Mouse (Mus musculus) limb, embryonic 11.5 days (tissue): ENCODE results near the gene Cnot4. TPM values are rescaled to one million over a fixed set of nuclear protein-coding genes. Genes with fewer than 3 reads are reported as not detected.

Experiments used
- ATAC-seq: fragments of 200-750 bp; cut with Nextera tagmentation; 2 replicates; pipeline ENCODE4 v1.8.0; 2017; ENCODE audit warnings: low read depth; ENCODE audit not compliant: insufficient number of reproducible peaks, low FRiP score, low TSS enrichment
- DNase-seq: peaks from one replicate; pipeline ENCODE4 v3.0.0-alpha.2; 2015; ENCODE audit warnings: low spot score
- H3K27ac ChIP-seq: fragments of 300-500 bp; sonication (generic); replicated peaks from 2 replicates; pipeline ENCODE4 v1.5.1; 2014; ENCODE audit warnings: low read depth, mild to moderate bottlenecking, low read length
- H3K27me3 ChIP-seq: fragments of 300-500 bp; sonication (generic); 2 replicates; pipeline ENCODE4 v1.6.1; 2014; ENCODE audit warnings: mild to moderate bottlenecking, low read length, mixed read lengths; ENCODE audit not compliant: control insufficient read depth, insufficient read depth
- H3K36me3 ChIP-seq: fragments of 300-500 bp; sonication (generic); 2 replicates; pipeline ENCODE4 v1.6.1; 2014; ENCODE audit warnings: mild to moderate bottlenecking, low read length, moderate library complexity, mixed read lengths; ENCODE audit not compliant: control insufficient read depth, insufficient read depth
- H3K4me1 ChIP-seq: fragments of 300-500 bp; sonication (generic); 2 replicates; pipeline ENCODE4 v1.6.1; 2014; ENCODE audit warnings: low read length, mixed read lengths; ENCODE audit not compliant: control insufficient read depth, insufficient read depth
- H3K4me2 ChIP-seq: fragments of 300-500 bp; sonication (generic); 2 replicates; pipeline ENCODE4 v1.6.1; 2014; ENCODE audit warnings: low read depth, mild to moderate bottlenecking, moderate library complexity; ENCODE audit not compliant: severe bottlenecking
- H3K4me3 ChIP-seq: fragments of 300-500 bp; sonication (generic); 2 replicates; pipeline ENCODE4 v1.5.1; 2014; ENCODE audit warnings: low read depth, low read length
- H3K9ac ChIP-seq: fragments of 300-500 bp; sonication (generic); 2 replicates; pipeline ENCODE4 v1.6.1; 2014; ENCODE audit warnings: mild to moderate bottlenecking, low read length
- H3K9me3 ChIP-seq: fragments of 300-500 bp; sonication (generic); 2 replicates; pipeline ENCODE4 v1.6.1; 2016; ENCODE audit warnings: low read length; ENCODE audit not compliant: control insufficient read depth
- WGBS: fragments of 180-500 bp; shearing (Covaris S2); extraction: QIAGEN DNeasy Blood & Tissue Kit; methylation state at CpG from one replicate; pipeline ENCODE4 v1.1.7; 2014; 5-methylcytosine and 5-hydroxymethylcytosine counted together
- polyA plus RNA-seq: library from polyadenylated mRNA; unstranded; fragments of >200 nt; fragmentation: Nextera tagmentation; extraction: Ambion mirVana; gene quantifications from 2 replicates; pipeline ENCODE4 v1.2.1, GENCODE M21; 2014

The Cnot4 gene
- polyA plus RNA-seq, 1 experiment from 2014 or later = 35.7 TPM

DNA sequence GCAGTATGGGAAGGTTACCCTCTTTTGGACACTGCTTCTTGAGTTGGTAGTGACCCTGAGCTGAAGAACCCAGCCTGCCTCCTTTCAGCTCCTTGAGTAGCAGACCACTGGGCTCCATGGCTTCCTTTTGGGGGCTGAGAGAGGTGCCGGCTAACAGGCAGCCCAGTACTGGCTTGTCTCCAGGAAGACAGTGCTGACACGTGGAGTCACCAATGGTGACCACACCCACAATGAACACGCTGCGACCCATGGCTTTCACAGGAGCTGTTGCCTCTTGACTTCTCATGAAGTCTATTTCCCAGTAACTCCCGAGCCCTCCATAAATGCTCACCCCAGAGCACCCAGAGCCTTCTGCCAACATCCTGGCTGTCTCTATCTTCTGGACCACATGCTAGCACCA, 138.8 kb downstream of the Cnot4 start:
- Histone ChIP-seq H3K4me3 (no peak overlapping the region), H3K4me1 (no peaks in the 10 kb centered on the region), H3K27me3 (no peaks in the 10 kb centered on the region), H3K27ac (no peak overlapping the region), H3K9me3 (no peaks in the 10 kb centered on the region), H3K36me3 (no peaks in the 10 kb centered on the region), H3K9ac (no peak overlapping the region), H3K4me2 (peak overlapping the region; percentile 39; the same call in 1 of the 2 replicates)
- WGBS = 80% methylated on average over 5 of the region's 5 CpGs
- no peak for ATAC-seq
- DNase-seq = no peak

DNA sequence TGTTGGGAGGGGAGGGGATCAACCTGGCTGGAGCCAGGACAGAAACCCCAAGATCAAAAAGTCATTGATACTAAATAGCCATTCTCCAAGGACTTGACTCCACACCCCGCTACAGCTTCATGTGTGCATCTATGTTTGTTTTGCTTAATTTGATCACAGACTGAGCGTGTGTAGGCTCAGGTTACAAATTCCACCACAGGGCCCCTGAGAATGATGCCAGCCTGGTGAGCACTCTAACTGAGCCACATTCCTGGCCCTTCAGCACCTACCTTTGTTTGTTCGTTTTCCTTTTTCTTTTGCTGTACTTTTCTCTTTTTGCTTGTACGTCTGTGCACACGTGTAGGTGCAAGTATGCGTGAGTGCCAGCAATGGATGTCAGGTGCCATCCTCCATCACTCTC, 144.3 kb downstream of the Cnot4 start:
- DNase-seq = no peak
- Histone ChIP-seq H3K4me2 (no peak overlapping the region), H3K36me3 (no peaks in the 10 kb centered on the region), H3K4me3 (no peak overlapping the region), H3K9me3 (no peaks in the 10 kb centered on the region), H3K27me3 (no peaks in the 10 kb centered on the region), H3K9ac (no peak overlapping the region), H3K27ac (no peak overlapping the region), H3K4me1 (peaks cover 11% of the 10 kb centered on the region)
- WGBS = 66% methylated on average over 6 of the region's 6 CpGs
- no peak; the same call in 1 of the 2 replicates for ATAC-seq

DNA sequence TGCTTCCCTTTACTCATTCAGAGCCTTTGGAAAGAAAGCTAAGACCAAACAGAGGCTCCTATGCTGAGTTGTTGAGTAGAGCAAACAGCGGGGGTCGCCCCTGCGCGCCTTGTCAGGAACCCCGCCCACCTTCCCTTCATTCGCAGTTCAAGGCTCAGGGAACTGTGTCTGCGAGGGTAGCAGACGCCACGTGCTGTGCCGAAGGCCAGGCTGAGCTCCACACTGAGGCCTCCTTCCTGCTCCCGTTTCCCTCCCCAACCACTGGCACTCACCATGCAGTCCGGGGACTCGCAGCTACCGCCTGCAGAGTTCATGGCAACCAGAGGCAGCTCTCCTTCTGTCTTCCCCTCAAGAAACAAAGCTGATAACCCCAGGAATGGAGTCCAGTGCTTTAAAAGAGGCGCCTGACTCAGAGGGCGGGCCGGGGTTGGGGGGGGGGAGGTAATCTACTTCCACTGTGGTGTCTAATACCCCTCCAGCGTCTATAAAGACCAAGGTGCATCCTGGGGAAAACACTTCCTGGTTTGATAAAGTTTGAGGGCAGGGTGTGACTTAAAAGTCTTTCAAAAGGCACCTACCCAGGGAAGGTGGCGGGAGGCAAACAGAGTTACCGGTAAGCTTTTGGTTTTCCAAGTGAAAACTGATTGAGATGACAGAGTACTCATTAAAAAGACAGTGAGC, 145.3 kb downstream of the Cnot4 start, which contains the start of gene Slc23a4:
Gene Slc23a4, minus strand, starts transcription at position 324 of the 681 bp plus-strand sequence.
- no peak within 1 kb of the TSS for H3K4me3 ChIP-seq
- no peaks in the 10 kb centered on the region for H3K27me3 ChIP-seq
- no peak within 1 kb of the TSS for H3K4me2 ChIP-seq
- H3K36me3 ChIP-seq = no peaks in the 10 kb centered on the region
- H3K27ac ChIP-seq = no peak within 1 kb of the TSS
- H3K9me3 ChIP-seq = no peaks in the 10 kb centered on the region
- peak; percentile 53 for DNase-seq
- 12% methylated on average over 20 of the region's 20 CpGs for WGBS
- H3K9ac ChIP-seq = no peak within 1 kb of the TSS
- H3K4me1 ChIP-seq = peaks cover 11% of the 10 kb centered on the region
- ATAC-seq = 0 out of 2 replicates have a peak, but pooled peaks have one; percentile 35

DNA sequence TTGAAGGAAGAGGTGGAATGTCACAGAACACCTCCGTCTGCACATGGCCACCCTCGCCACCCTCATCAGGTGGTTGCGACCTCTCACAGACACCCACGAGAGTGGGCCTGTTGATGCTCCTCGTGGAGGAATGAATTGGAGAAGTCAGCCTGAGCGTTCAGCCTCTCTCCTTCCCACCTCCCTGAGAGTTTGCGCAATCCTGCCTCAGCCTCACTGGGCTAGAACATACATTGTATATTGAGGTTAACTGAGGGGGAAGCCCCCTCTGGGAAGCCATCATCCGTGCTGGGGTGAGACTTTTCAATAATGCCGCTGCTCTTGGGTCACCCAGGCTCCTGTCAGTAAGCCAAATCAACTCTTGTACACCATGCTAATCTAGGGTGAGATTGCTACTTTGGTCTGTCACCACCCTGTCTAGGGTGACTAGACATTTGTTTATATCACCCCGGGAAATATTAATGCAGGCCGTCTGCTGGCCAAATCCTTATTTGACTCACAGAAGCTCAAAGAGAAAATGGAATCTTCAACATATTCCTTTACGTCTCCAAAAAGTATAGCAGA, 146.4 kb downstream of the Cnot4 start:
- H3K4me2 ChIP-seq = no peak overlapping the region
- no peak for DNase-seq
- H3K9me3 ChIP-seq = no peaks in the 10 kb centered on the region
- H3K36me3 ChIP-seq = no peaks in the 10 kb centered on the region
- no peak overlapping the region for H3K9ac ChIP-seq
- ATAC-seq = no peak
- 87% methylated on average over 12 of the region's 12 CpGs for WGBS
- no peak overlapping the region for H3K27ac ChIP-seq
- no peaks in the 10 kb centered on the region for H3K27me3 ChIP-seq
- no peak overlapping the region for H3K4me3 ChIP-seq
- peaks cover 11% of the 10 kb centered on the region for H3K4me1 ChIP-seq

DNA sequence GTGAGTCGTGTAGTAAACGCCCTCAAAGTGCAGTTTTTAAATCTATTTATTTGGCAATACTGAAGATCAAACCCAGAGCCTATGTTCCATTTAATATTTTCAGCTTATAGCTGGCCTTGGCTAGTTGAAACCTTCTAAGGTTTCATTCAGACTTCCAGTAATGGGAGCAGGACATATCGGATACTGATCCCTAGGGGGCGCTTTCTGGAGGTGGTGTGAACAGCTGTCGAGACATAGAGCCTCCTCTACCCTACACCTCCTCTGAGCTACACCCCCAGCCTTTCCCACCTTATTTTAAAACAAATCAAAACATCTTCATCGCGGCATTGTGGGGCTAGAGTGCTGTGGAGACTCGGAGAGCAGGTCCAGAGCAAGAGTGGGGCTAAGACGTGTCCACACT, 152.9 kb downstream of the Cnot4 start:
- Histone ChIP-seq H3K27ac (no peak overlapping the region), H3K4me2 (no peak overlapping the region), H3K9me3 (no peaks in the 10 kb centered on the region), H3K4me1 (no peaks in the 10 kb centered on the region), H3K27me3 (no peaks in the 10 kb centered on the region), H3K4me3 (no peak overlapping the region), H3K36me3 (no peaks in the 10 kb centered on the region), H3K9ac (no peak overlapping the region)
- DNase-seq (no peak), ATAC-seq (no peak)
- 66% methylated on average over 9 of the region's 9 CpGs for WGBS

DNA sequence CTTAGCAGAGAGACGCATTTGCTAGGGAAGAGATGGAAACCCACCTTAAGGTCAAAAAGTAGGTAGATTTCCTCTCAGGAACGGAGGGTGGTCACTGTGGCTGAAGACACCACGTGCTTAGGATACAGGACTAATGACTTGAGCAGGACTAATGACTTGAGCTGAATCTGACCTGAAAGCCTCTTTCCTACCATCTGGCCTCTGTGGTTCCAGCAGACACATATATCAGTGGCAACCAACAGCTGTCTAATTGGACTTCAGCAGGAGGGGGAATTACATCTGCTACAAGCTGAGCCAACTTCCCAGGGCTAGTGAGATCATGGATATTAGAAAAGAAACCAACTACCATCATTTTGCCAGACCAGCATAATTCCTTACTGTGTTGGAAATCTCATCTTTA, 154.2 kb downstream of the Cnot4 start:
- Histone ChIP-seq H3K9me3 (no peaks in the 10 kb centered on the region), H3K4me1 (no peaks in the 10 kb centered on the region), H3K27me3 (no peaks in the 10 kb centered on the region), H3K36me3 (no peaks in the 10 kb centered on the region), H3K4me2 (no peak overlapping the region), H3K27ac (no peak overlapping the region), H3K9ac (no peak overlapping the region), H3K4me3 (no peak overlapping the region)
- WGBS = 66% methylated on average over 3 of the region's 3 CpGs
- DNase-seq (no peak), ATAC-seq (no peak)

Other genes with a start within 250 kb of the Cnot4 start
- gene Wdr91, start 222.8 kb downstream of the Cnot4 start, polyA plus RNA-seq = 10.3 and 10.9 TPM in 2 replicates
- not detected in 2 replicates for gene Stra8, start 213.6 kb downstream of the Cnot4 start, polyA plus RNA-seq
- 0.52 TPM in 2 replicates for gene Slc23a4, start 145.3 kb downstream of the Cnot4 start, polyA plus RNA-seq
- 54.2 and 69.3 TPM in 2 replicates for gene Nup205, start 43.7 kb upstream of the Cnot4 start, polyA plus RNA-seq
- 0.13 and 0.24 TPM in 2 replicates for gene Slc13a4, start 174.4 kb upstream of the Cnot4 start, polyA plus RNA-seq
- not detected in 2 replicates for gene Fam180a, start 192.4 kb upstream of the Cnot4 start, polyA plus RNA-seq